Mouse (Mus musculus): Measurements from ENCODE around the gene Nckap5l.

- TF ChIP-seq POLR2A (IDR thresholded peaks at IDR 0.05; ENCODE audit: low read depth, low read length) (no peak), CTCF (IDR thresholded peaks at IDR 0.05; ENCODE audit: borderline replicate concordance, insufficient read depth, low read length) (no peak)
These were observed 35.9 kb downstream of the Nckap5l start for GRCm38 (mm10) chr15:99421676-99422075.
